Comparison of ENCODE assay signal across 11 mouse cellular contexts in the genomic region with DNA sequence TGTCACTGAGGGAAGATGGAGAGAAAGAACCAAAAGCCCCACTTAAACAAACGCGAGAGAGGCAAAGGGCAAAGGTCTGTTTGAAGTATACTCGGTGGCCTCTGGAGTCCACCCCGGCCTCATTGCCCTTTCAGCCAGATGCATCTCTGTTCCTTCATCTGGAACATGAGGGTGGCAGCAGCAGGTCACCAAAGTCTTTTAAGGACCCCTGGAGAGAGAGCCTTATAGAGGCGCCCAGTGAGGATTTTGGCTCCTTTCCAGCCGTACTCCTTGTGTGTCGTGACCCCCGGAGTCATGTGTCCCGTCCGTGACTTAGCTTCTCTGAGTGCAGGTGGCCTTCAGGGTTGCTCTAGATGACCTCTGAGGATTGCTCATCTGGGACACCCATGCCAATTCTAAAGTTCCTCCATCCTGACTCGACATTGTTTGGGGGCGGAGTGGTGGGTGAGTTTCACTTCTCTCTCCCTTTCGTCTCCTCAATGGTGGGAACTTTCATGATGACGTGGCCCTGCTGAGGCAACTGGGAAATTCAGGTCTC. TPM values are rescaled to one million over a fixed set of nuclear protein-coding genes. Genes with fewer than 3 reads are reported as not detected.
DNase-seq lines count a peak whose midpoint lies in the region; ATAC-seq and TF ChIP-seq lines count a peak whose summit lies in the region.
"Had no signal": no experiment of that assay in that cellular context is flagged by ENCODE, and none has a peak within 500 bp of the region (broad histone marks: within the 10 kb centered on the region; RNA-seq: fewer than 3 reads in every experiment).

No protein-coding gene starts in this region.

- peak; percentile 30; the same call in 1 of the 2 replicates for ATAC-seq in liver, embryonic 16.5 days (ENCODE audit: low read depth)
- no peak for ATAC-seq in forebrain, embryonic 12.5 days (ENCODE audit: low FRiP score)
- ATAC-seq: inflammation-experienced regulatory T-cells, adult 6 months had no signal

- no peak for DNase-seq in liver
- DNase-seq in adrenal gland, postnatal 36 days: peak; percentile 27 to 40
- DNase-seq in kidney, adult 2 months: peak; percentile 83
- DNase-seq in monocyte, adult 2 months (ENCODE audit: low read depth in 1 of 2, low spot score in 2 of 2): peak; percentile 50 to 65
- DNase-seq in cerebellum, postnatal 10 days: no peak

- H3K9me3 ChIP-seq in liver, embryonic 16.5 days (replicated peaks; ENCODE audit: control insufficient read depth, low read length): no peaks in the 10 kb centered on the region
- no peaks in the 10 kb centered on the region for H3K9me3 ChIP-seq in forebrain, embryonic 12.5 days
- H3K9me3 ChIP-seq: heart, embryonic 15.5 days; limb, embryonic 15.5 days had no signal

- no peak for TF ChIP-seq CTCF in kidney, adult 2 months (conservative IDR thresholded peaks at IDR 0.05; ENCODE audit: insufficient read depth, insufficient read length, low read depth, low read length)

- no peak for TF ChIP-seq POLR2A in kidney, adult 2 months (IDR thresholded peaks at IDR 0.05; ENCODE audit: low read depth, low read length)

- no peak overlapping the region for H3K27ac ChIP-seq in liver, embryonic 16.5 days (ENCODE audit: low read length)
- peak overlapping the region; percentile 90 for H3K27ac ChIP-seq in kidney, adult 2 months (ENCODE audit: insufficient read depth, low read depth, low read length)
- H3K27ac ChIP-seq in forebrain, embryonic 12.5 days: no peak overlapping the region
- H3K27ac ChIP-seq: heart, embryonic 15.5 days; left cerebral cortex, adult 2 months; limb, embryonic 15.5 days had no signal

- no peak overlapping the region for H3K9ac ChIP-seq in liver, embryonic 16.5 days (ENCODE audit: low read depth, low read length)
- no peak overlapping the region for H3K9ac ChIP-seq in forebrain, embryonic 12.5 days
- H3K9ac ChIP-seq: heart, embryonic 15.5 days; limb, embryonic 15.5 days had no signal

- H3K4me1 ChIP-seq in liver, embryonic 16.5 days (ENCODE audit: control insufficient read depth, low read depth, low read length): no peaks in the 10 kb centered on the region; the same call in 1 of the 2 replicates
- peaks cover 12% of the 10 kb centered on the region for H3K4me1 ChIP-seq in kidney, adult 2 months (ENCODE audit: control insufficient read depth, insufficient read depth, low read length)
- no peaks in the 10 kb centered on the region for H3K4me1 ChIP-seq in forebrain, embryonic 12.5 days
- H3K4me1 ChIP-seq: heart, embryonic 15.5 days; limb, embryonic 15.5 days had no signal

- H3K27me3 ChIP-seq in liver, embryonic 16.5 days (ENCODE audit: control insufficient read depth, insufficient read depth, low read depth, low read length): no peaks in the 10 kb centered on the region
- H3K27me3 ChIP-seq in kidney, adult 2 months (replicated peaks; ENCODE audit: control insufficient read depth, insufficient read depth, low read length): no peaks in the 10 kb centered on the region
- H3K27me3 ChIP-seq in forebrain, embryonic 12.5 days: 0 out of 2 replicates have a peak, but pooled peaks cover 11% of the 10 kb centered on the region

- WGBS in liver, embryonic 16.5 days (ENCODE audit: insufficient replicate concordance): 54% methylated on average over 14 of the region's 14 CpGs
- WGBS in kidney, adult 2 months: 38% methylated on average over 14 of the region's 14 CpGs
- WGBS in forebrain, embryonic 12.5 days: 87% methylated on average over 14 of the region's 14 CpGs

- no peaks in the 10 kb centered on the region for H3K36me3 ChIP-seq in liver, embryonic 16.5 days (ENCODE audit: control insufficient read depth, insufficient read depth)
- no peaks in the 10 kb centered on the region for H3K36me3 ChIP-seq in kidney, adult 2 months (ENCODE audit: control insufficient read depth, insufficient read depth, low read length)
- H3K36me3 ChIP-seq in forebrain, embryonic 12.5 days (replicated peaks): no peaks in the 10 kb centered on the region
- H3K36me3 ChIP-seq: heart, embryonic 15.5 days; limb, embryonic 15.5 days had no signal

- H3K4me2 ChIP-seq in liver, embryonic 16.5 days (ENCODE audit: low read depth, low read length): no peak overlapping the region
- H3K4me2 ChIP-seq in forebrain, embryonic 12.5 days: no peak overlapping the region
- H3K4me2 ChIP-seq: heart, embryonic 15.5 days; limb, embryonic 15.5 days had no signal

- no peak overlapping the region for H3K4me3 ChIP-seq in liver, embryonic 16.5 days (ENCODE audit: low read depth, low read length)
- no peak overlapping the region for H3K4me3 ChIP-seq in kidney, adult 2 months (ENCODE audit: insufficient read depth, low read depth, low read length)
- H3K4me3 ChIP-seq in forebrain, embryonic 12.5 days (replicated peaks): no peak overlapping the region
- H3K4me3 ChIP-seq: heart, embryonic 15.5 days; left cerebral cortex, adult 2 months; limb, embryonic 15.5 days had no signal

RNA-seq across cellular contexts. Expression of a gene that starts 15.8 kb away (rescaled TPM):
- 4.6 and 5.9 TPM in 2 replicates for polyA plus RNA-seq in liver, embryonic 16.5 days (2015; fragmentation: Nextera tagmentation; extraction: Ambion mirVana)
- total RNA-seq in adrenal gland, postnatal 36 days (2021): not detected
- polyA plus RNA-seq in kidney, adult 2 months (2012; rRNA removed): 161 and 172 TPM in 2 replicates
- not detected in 2 replicates for polyA plus RNA-seq in forebrain, embryonic 12.5 days (2016; fragmentation: Nextera tagmentation; extraction: Ambion mirVana)
- polyA plus RNA-seq: inflammation-experienced regulatory T-cells, adult 6 months had no signal

Comparison
In these comparisons a context has a peak if more than half of its experiments do, and no peak if none do; other contexts are left out.
1. DNase-seq: peak in adrenal gland, postnatal 36 days (2 of 2), kidney, adult 2 months (single experiment) and monocyte, adult 2 months (2 of 2); none in liver (single experiment) and cerebellum, postnatal 10 days (0 of 2).
2. RNA of a gene that starts 15.8 kb away (polyA plus RNA-seq): 161 to 172 TPM in kidney, adult 2 months; 4.6 to 5.9 TPM in liver, embryonic 16.5 days and not detected in forebrain, embryonic 12.5 days; every median in the first group is over 10 times any median in the second.